Mouse (Mus musculus): Measurements from ENCODE around the gene Akap8l.

GRCm38 (mm10) chr17:32348406-32348805, 2.0 kb downstream of the Akap8l start:
- no peak for TF ChIP-seq CTCF (conservative IDR thresholded peaks at IDR 0.05; ENCODE audit: insufficient read depth, insufficient read length, low read depth, low read length)
- no peak for TF ChIP-seq POLR2A (IDR thresholded peaks at IDR 0.05; ENCODE audit: low read depth, low read length)
